Comparison of ENCODE assay signal across 8 mouse cellular contexts in the genomic region with DNA sequence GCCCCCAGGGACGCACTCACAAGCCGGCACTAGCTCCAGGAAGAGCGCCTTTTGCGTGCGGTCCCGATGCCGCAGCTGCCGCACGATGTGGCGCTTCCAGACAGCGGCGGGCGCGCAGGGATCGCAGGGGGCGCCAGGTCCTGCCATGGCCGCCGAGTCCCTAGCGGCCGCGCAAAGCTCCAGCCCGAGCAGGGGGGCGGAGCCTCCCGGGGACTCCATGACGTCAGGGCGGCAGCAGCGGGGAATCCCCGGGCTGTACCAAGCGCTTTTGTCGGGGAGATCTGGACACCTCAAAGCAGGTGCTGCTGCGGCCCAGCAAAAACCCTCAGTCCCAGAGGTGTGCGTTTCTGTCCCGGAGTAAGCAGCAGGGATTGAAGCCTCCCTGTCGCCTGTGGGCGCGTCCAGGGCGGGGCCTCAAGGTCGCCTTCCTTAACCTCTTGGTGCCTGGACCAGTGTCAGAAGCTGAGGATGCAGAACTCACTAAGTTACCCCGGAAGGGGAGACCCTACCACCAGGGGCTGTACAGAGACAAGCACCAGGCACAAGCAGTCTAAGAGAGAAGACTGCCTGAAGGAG. TPM values are rescaled to one million over a fixed set of nuclear protein-coding genes. Genes with fewer than 3 reads are reported as not detected.
DNase-seq lines count a peak whose midpoint lies in the region; ATAC-seq lines count a peak whose summit lies in the region.

A gene (minus strand): TSS at position 371 of the 576 bp plus-strand sequence.

- DNase-seq in NIH3T3 (ENCODE audit: low read depth): peak; percentile 90
- peak; percentile 91 to 92 for DNase-seq in cerebellum, postnatal 10 days
- peak; percentile 87 to 89 for DNase-seq in frontal cortex, postnatal 10 days (ENCODE audit: low spot score in 2 of 2)
- DNase-seq in layer of hippocampus, postnatal 14 days (ENCODE audit: low spot score in 2 of 2): peak; percentile 87 to 89
- peak; percentile 93 for DNase-seq in lung, postnatal 14 days
- DNase-seq in retina, adult 2 months (ENCODE audit: low read depth, low spot score): peak; percentile 94
- peak; percentile 97 for DNase-seq in thymus, postnatal 36 days

- no peaks in the 10 kb centered on the region for H3K36me3 ChIP-seq in hindbrain, embryonic 12.5 days

- no peaks in the 10 kb centered on the region for H3K9me3 ChIP-seq in hindbrain, embryonic 12.5 days (replicated peaks)

- peaks cover 29% of the 10 kb centered on the region for H3K27me3 ChIP-seq in hindbrain, embryonic 12.5 days

- peak; percentile 97 for ATAC-seq in hindbrain, embryonic 12.5 days (ENCODE audit: low FRiP score)

- H3K9ac ChIP-seq in hindbrain, embryonic 12.5 days: peak within 1 kb of the TSS; percentile 63

- peaks cover 13% of the 10 kb centered on the region for H3K4me1 ChIP-seq in hindbrain, embryonic 12.5 days

- H3K4me2 ChIP-seq in hindbrain, embryonic 12.5 days (replicated peaks): peak within 1 kb of the TSS; percentile 76

- H3K4me3 ChIP-seq in hindbrain, embryonic 12.5 days: peak within 1 kb of the TSS; percentile 60

- peak within 1 kb of the TSS; percentile 48 for H3K27ac ChIP-seq in hindbrain, embryonic 12.5 days

- WGBS in hindbrain, embryonic 12.5 days: under 1% methylated on average over 38 of the region's 39 CpGs

RNA-seq across cellular contexts. Expression of the gene that starts here (rescaled TPM):
- 14.7 and 18.3 TPM in 2 replicates for polyA plus RNA-seq in hindbrain, embryonic 12.5 days (2016; fragmentation: Nextera tagmentation; extraction: Ambion mirVana)
- total RNA-seq in layer of hippocampus, postnatal 14 days (2021): 10 to 100 TPM; 37.0 to 40.1 TPM

Comparison
In these comparisons a context has a peak if more than half of its experiments do, and no peak if none do; other contexts are left out.
1. Peak in every context shown above with its lines: DNase-seq, ATAC-seq, H3K4me3 ChIP-seq and H3K27ac ChIP-seq.